Mouse (Mus musculus): Measurements from ENCODE around the gene Orm1.

DNA sequence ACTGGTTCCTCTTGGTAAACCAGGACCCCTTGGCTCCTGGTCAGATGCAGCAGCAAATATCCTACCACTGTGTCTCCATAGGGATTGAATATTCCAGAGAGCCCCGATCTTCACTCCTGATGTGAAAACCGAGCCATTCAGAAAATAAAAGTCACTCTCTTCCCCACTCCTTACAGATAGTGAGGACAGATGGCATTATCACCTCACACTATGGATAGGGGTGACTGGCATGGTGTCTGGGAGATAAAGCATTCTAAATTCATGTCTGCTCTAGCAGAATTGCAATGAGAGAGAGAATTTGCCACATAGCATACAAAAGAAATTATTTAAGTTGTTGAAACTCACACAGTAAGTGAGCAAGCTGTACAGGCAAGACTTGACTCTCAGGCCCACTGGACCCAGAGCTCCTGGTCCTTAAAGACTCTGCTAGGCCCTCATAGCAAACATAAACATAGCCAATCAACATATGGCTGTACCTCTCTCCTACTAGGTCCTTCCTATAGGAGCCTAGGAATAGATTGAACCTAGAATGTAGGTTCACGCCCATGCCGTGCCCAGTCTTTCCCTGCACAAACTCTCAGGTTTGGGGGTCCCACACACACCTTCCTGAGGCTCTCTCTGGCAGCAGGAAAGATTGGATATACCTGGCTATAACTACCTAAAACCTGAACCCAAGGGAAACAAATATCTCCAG, 38.5 kb downstream of the Orm1 start:
- no peak for TF ChIP-seq E2F4 (IDR thresholded peaks at IDR 0.05; ENCODE audit: insufficient read depth)
- TF ChIP-seq POLR2A (IDR thresholded peaks at IDR 0.05; ENCODE audit: insufficient read length, low read depth): no peak

Measured in myocyte (in vitro differentiated cells).